Mouse (Mus musculus) kidney, adult 11 months (tissue): ENCODE measurements around the gene Dock7.

Experiments used
- DNase-seq: peaks from one replicate; pipeline ENCODE4 v3.0.0; 2022

Gene Dock7

DNA sequence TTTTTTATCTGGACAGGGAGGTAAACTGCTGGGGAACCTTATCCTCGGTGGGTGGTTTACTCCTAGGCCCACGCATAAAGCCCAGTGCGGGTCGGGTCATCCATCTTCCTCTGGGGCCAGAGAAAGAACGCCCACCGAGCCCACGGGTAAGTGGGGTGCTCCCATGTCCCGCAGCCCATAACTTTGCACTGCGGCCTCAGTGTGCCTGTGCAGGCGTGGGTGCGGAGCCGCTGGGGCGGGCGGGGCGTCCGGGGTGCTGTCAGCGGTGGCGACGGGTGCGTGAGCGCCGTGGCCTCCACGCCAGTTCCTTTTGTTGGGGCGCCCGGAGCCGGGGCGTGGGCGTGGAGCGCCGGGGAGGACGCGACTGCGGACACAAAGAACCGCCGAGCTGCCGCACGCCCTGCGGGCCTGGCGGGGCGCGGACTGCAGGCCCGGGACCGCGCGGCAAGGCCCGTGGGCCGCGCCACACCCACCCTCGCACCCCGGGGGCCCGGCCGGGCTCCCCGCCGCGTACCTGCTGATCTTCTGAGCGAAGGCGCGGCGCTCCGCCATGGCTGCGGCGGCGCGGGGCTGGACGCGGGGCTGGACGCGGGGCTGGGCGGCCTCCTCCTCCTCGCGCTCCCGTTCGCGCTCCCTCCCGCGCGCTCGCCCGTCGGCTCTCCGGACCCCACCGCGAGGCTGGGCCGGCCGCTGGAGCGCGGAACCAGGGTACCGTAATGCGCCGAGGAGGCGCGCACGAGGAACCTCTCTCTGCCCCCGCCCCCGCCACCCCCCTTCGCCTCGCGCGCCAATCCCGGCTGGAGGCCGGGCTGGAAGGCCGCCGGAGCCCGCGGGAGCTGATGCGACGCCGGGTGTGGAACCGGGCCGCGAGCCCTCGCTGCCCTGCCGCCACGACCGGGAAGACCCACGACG, at the start of gene Dock7:
Gene Dock7, minus strand, starts transcription at position 705 of the 912 bp plus-strand sequence.
- DNase-seq: peak; percentile 70

DNA sequence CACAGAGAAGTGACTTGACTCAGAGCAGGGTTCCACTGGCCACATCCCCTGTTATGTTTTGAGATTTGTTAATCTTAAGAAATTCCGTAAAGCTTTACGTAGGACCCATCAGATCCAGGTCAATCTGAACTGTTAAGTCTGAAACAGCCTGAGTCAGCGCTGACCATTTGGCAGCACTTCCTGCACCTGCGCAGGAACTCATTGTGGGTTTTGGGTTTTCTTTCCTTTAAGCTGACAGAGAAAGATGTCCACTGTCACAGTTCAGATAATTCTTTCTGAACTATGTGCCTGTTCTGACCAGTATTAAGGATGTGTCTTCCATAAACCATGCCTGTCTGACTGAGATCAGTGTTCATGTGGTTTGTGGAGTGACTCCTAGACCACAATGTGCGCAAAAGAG, 48.2 kb upstream of the Dock7 start:
- no peak for DNase-seq

DNA sequence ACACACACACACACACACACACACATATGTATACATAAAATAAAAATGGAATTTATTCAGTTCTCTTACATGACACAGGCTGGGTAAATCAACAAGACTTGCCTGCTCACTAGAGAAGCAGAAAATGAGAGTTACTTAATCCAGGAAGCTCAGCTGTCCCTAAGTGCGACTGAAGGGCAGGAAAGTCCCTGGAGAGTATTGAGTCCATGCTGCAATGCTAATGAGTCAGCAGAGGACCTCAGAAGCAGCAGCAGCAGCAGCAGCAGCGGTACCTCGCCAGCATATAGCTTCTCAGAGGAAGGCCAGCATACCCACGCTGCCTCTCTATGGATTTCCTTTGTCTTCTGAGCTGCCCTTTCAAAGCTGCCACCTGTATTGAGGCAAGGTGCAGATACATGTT, 42.8 kb upstream of the Dock7 start:
- no peak for DNase-seq

DNA sequence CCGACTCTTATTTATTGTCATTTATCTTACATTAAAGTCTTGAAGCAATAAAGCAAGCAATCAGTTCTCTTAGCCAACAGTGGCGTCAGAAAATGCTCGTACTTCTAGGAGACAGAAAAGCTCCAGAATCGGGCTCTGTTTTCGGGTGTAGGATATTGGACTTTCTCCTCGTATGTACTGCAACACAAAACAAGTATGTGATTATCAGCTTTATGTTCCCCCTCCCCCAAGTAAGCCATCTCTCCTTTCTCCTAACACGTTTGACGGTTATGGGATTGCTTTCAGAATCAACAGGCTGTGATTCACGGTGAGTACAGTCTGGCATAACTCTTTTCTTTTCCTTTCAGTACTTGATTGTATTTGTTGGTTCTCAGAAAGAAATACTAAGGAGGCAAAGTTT, 42.3 kb upstream of the Dock7 start:
- no peak for DNase-seq

DNA sequence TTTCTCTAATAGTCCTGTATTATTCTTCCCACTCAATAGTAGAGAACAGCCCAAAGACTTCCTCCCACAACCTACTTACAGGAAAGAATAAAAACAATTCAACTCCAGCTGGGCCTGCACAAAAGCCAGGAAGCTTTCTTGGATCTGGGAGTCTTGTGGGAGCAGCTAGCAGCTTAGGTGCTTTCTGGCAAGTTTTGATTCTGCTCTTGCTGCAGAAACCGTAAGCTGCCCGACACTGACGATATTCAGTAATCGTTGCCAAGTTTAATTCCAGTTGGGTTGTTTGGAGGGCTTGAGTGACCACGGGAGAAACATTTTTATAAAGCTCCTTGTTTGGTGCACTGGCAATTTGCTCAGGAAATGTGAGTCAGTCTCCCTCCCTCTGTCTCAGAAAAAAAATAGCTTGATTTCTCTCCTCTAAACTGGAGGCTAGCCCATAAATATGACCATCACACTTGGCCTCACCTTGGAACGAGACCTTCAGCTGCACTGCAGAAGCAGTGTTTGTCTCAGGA, 40.8 kb upstream of the Dock7 start:
- DNase-seq: no peak

DNA sequence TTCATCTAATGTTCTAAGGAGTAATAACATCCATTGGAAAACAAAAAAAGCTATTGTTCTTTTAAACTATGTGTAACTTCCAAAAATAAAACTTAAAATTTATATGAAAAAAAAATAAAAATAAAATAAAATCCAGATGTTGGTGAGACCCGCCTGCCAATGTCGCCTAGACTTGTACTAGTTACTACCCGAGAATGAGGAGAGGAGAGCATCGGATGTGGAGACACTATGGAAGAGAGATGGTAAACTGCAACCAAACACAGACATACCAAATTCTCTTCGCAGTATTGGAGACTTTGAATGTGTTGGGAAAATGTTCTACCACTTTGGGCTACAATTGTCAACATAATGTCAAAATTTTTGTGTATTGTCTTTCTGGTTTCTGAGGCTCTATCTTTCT, 40.2 kb upstream of the Dock7 start:
- DNase-seq: no peak

DNA sequence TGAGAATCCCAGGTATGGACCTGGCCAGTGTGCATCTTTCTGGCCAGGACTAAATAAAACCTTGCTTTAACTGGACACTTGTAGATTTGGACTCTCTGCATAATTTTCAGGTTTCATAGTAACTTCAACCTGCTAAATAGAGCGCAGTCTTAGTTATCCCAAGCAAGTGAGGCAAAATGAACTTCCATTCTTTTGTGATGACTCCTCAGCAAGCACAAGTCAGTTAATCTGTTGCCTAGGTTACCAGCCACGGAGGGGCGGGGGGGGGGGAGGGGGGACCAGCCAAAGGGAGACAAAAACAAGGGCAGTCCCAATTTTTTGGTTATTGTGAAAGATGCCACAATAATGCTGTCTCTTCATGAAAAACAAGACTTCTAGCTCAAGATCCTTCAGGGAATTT, 39.7 kb upstream of the Dock7 start:
- DNase-seq: no peak

DNA sequence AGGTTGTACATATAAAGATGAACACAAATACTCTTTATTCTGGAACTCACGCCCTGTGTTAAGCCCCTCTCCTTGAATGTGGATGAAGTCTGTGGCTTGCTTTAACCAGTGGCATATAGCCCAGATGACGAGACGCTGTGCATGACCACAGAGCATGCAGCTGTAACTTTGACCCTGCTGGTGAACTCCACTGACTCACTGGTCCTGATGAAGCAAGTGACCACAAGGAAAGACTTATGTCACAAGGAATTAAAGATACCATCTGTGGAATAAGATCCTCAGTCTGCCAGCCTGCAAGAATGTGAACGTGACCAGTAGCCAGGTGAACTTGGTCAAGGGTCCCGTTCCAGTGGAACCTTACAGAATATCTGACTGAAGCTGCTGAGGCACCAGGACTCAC, 37.8 kb upstream of the Dock7 start:
- DNase-seq: no peak

DNA sequence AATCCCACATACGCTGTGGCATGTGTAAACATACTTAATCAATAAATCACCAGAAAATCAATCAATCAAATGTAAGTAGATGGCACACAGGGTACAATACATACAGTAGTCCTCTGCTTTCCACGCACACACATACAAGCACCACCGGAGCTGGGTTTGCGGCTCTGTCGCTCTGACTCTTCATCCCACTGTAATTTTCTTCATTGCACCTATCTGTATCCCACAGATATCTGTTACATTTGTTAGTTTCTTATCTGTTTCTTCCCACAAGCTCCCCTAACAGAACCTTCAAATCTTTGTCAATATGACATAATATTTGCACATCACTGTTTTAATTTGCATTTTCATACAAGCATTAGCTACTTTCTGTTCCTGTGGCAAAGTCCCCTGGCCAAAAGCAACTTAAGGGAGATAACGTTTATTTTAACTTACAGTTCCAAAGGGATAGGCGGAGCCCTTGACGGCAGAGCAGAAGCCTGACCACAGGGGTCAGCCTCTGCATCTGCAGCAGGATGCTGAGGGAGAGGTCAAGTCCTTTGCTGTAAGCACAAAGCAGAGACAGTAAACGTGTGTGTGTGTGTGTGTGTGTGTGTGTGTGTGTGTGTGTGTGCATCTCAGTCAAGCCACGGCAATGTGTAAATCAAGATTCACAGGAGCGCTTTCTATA, 36.1 kb upstream of the Dock7 start:
- no peak for DNase-seq

DNA sequence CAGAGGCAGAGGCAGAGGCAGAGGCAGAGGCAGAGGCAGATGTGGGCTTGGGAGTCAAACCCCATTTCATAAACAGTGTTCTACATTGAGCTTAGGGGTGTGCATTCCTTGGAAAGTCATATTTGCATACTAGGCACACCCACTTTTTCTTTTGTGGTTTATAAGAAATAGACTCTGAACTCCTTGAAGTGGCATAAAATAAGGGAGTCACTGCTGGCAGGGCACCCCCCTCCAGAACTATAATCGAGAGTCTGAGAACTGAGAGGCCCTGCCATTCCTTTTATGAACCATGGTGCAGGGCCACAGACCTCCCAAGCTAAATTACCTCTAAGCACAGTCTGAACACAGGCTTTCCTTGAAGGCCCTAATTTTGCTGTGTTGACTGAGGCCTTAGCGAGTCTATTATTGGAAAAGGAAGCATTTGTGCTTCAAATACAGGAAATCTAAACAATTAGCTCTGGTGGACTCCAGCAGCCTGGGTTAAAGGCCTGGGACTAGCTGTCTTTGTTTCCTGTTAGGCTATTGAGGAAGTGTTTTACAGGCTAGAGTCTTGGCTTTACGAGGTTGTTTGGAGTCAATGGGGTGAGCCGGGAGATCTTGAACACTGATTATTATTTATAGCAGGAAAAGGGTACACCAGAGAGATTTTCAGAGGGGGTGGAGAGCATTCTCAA, 31.3 kb upstream of the Dock7 start:
- peak; percentile 30 for DNase-seq

DNA sequence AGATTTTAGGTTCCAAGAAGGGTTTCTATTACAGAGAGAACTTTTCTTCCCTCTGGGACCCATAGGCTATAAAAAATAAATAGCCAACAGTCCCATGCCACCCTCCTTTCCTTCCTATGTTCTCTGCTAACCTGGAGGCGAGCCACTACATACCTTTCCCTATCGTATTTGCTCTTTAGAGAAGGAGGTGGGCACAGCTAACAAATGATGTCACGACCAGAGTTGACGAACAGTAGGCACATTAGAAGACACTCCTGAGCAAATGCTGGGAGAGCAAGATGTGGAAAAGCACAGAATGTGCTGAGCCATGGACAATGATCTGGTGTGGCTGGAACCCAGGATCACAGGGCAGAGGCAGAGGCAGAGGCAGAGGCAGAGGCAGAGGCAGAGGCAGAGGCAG, 30.7 kb upstream of the Dock7 start:
- no peak for DNase-seq

DNA sequence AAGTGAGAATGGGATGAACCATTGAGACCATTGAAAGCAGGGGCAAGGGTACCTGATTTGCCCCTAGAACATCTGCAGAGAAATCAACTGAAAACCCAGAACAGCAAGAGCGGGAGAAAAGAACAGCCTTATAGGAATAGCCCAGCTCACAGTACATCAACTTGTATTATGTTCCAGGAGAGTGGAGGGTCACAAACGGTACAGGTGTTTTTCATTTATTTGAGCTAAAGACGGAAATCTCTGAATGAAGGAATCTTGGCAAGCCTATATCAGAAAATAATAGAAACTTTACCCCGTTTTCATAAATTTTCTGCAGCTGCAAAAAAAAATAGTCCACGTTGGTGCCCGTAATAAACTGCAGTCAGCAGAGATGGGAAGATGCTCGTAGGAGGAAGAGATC, 22.6 kb upstream of the Dock7 start:
- no peak for DNase-seq

DNA sequence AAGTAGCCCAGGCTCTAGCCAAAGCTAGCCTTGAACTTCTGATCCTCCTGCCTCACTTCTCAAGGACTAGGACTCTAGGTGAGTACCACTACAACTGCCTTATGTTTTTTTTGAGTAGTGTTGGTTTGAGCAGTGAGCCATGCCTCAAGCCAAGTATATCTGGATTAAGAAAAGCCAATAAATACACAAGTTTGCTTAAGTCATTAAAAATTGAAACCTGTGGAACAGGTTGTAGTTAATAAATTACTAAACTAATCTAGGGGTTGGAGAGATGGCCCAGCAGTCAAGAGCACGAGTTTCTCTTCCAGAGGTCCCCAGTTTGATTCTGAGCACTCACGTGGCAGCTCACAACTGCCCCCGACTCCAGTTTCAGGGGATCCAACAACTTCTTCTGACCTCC, 20.9 kb upstream of the Dock7 start:
- DNase-seq: peak; percentile 64

DNA sequence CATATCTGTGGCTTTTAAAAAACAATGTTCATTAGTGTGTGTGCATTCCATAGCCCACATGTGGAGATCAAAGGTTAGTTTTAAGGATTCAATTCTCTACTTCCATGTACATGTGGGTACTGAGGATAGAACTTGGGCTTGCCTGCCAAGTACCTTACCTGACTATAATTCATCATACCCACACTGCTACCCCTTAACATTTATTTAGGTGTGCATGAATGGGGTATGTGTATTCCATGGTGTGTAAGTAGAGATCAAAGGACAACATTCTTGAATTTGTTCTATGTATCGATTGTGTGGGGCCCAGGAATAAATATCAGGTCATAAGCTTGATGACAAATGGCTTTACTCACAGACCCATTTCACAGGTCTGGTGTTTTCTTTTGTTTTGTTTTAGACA, 20.5 kb upstream of the Dock7 start:
- no peak for DNase-seq

DNA sequence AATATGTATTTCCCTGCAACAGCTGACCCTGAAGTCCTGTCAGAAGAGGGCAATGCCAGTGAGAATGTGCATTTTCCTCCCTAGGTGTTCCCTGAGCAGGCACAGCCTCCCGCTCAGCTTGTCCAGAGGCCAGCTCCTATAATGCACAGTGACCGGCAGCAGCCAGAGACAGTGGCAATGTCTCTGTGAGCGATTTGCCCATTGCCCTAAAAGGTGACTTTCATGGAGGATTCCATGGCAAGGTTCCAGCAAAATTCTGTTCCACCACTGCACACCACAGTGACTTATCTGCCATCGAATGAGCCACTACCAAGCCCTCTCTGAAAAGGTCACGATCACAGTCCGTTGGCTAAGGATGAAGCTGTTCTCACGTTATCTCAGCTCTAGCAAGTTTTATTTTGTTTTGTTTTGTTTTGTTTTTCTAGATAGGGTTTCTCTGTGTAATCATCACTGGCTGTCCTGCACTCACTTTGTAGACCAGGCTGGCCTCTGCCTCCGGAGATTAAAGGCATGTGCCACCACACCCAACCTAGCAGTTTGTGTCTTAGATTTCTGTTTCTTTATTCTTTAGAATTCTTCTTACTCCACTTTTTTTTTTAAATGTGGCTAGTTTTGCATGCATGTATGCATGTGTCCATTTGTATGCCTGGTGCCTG, 17.4 kb upstream of the Dock7 start:
- peak; percentile 21 for DNase-seq

DNA sequence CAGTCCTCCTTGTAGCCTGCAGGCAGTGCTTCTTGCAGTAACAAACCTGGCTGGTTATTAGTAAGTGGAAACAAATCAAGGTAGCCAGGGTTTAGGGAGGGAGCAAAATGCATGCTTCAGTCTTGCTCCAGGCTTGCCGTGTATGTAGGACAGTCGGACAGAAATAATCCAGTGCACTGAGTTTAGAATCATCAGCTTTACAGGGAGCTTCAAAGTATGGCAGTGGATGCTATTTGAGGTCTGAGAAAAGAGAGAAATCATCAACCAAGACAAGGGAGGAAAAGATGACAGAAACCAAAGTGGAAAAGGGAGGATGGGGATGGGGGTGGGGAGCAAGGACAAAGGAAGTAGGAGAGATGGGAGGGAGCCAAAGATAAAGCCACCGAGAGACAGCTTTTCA, 13.8 kb upstream of the Dock7 start:
- DNase-seq: no peak

DNA sequence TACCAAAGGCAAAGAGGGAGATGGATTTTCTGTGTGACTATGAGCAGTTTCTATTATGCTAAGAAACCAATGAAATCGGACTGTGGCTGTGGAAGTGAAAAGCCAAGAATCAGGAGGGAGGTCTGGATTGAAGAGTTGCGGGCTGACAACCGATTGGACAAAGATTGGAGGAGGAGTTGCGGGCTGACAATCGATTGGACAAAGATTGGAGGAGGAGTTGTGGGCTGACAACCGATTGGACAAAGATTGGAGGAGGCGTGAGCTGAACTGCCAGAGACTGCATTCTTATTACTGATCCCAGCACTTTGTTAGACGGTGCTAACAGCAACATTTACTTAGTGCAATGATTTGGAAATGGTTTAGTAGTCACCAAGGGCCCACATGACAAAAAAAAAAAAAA, 12.6 kb upstream of the Dock7 start:
- DNase-seq: no peak

DNA sequence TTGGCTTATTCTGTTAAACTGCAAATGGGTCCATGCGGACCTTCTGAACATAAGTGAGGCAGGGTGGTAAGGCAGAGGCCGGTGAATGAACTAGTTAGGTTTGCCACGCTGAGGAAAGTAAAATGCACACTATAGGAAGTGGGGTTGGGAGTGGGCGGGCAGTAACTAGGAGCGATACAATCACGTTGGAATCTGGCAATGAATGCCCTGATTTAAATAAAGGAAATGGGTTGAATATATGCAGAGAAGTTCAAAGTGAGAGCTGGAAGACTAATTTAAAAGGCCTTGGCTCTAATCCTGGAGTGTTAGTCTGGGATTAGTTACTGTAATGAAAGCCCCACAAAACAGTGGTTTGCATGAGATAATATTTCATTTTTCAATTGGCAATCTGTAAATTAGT, 12.0 kb upstream of the Dock7 start:
- no peak for DNase-seq

DNA sequence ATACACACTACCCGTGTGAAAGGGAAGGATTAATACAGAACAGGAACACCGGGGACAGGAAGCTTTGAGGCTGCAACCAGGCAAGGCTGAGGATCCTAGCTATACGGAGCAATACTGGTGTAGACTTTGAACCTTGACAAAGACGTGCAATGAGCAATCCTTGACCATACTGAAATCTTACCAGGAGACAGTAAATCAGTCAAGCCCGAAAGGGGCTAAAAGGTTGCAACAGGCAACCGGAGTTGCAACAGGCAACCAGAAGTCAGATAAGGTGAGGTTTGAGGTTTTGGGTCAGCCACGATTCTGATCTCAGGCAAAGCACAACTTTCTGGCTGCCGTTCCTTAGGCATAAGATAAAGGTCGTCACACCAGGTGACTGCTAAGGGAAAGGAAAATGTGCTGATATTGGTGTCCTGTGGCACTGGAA, 10.5 kb upstream of the Dock7 start:
- DNase-seq: no peak

DNA sequence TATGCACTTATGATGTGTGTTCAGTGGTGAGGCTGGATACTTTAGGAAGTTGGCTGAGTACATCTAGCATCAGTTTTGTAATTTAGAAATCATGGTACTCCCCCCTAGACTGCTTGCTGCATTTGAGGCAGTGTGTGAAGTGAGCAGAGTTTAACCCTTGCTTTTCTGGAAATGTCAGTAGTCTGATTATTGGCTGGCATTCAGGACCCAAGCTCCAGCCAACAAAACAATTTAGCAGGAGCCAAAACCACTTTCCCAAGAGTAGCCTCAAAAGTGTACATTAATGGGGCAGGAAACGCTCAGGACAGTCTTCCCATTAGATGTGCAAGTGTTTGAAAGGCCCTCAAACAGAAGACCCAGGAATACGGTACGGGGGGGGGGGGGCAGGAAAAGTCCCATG, 2.8 kb upstream of the Dock7 start:
- no peak for DNase-seq

DNA sequence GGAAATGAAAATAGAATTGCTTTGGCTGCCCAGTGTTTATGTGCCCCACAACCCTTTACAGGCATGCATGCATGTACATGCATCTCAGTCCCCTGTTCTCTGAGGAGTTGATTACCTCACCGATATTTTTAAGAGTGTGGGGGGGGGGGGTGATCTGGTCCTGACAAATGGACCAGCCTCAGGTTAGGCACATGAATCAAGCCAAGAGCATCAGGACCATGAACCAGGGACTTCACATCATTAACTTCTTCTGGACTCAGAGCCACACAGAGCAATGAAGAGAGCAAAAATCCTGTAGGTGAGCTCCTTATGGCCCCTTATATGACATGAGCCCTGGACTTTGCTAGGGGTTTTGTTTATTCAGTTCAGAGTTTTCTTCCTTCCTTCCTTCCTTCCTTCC, 2.1 kb upstream of the Dock7 start:
- DNase-seq: no peak

DNA sequence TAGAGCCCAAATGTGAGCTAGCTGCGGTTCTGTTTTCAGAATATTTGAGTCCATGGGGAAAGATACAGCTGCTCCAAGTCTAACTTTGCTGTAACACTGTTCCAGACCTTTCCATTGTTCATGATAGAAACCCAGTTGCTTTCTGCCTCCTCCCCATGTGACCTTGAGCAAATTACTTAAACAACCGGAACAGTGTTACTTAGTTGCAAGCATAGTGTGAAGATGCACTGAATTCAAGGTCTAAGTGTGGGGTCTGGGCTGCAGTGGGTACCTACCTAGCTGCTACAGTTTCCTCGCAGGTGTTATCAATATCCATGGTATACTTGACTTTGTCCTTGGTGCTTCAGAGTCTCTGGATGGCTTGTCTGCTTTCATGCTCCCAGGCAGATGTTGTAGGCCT, 1.3 kb upstream of the Dock7 start:
- DNase-seq: no peak

DNA sequence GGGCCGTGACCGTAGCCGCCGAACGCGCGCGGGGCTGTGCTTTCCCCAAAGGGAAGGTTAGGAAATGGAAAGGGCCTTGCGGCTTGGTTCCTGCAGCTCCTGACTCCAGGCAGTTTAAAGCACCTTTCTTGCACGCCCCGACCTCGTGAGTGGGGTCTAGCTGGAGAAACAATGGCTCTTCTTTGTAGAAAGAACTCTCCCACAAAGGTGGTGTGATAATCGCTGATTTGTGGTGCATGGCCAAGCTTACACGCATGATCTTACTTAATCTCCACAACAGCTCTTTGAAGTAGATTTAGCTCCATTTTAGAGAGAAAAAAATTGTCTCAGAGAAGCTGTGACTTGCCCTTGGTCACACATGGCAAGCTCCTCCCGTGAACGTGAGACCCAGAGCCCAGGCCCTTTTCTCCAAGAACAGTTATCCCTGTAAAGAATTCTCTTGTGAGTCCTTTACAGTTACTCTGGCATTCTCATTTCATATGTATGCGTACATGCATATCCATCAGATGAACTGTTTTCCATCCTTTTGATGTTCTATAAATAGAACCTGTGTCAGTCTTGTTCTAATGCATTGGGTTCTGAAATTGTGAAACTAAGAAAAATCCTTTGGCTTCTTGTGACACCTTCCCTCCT, 524 bp upstream of the Dock7 start:
- no peak for DNase-seq
